Comparison of ENCODE assay signal across 12 mouse cellular contexts in genomic region chr15:94263866-94264496, GRCm38 (mm10).
DNase-seq lines count a peak whose midpoint lies in the region; ATAC-seq and TF ChIP-seq lines count a peak whose summit lies in the region.
"Had no signal": no experiment of that assay in that cellular context is flagged by ENCODE, and none has a peak within 500 bp of the region (broad histone marks: within the 10 kb centered on the region; RNA-seq: fewer than 3 reads in every experiment).

No protein-coding gene starts in this region.

- H3K27ac ChIP-seq in forebrain, embryonic 13.5 days: peak overlapping the region; percentile 60; the same call in 1 of the 2 replicates
- H3K27ac ChIP-seq in forebrain, embryonic 10.5 days: no peak overlapping the region
- no peak overlapping the region for H3K27ac ChIP-seq in lung, embryonic 16.5 days (ENCODE audit: low read length)
- H3K27ac ChIP-seq: embryonic facial prominence, embryonic 12.5 days had no signal

- DNase-seq in forebrain, embryonic 10.5 days (ENCODE audit: extremely low spot score, low spot score): no peak
- DNase-seq in left cerebral cortex, postnatal 4 days: peak; percentile 89
- DNase-seq in left cerebral cortex, adult 11 months (ENCODE audit: low spot score): no peak
- peak; percentile 92 for DNase-seq in brain, embryonic 14.5 days (ENCODE audit: low read depth)
- DNase-seq in kidney, adult 8-10 months: no peak
- DNase-seq in testis, postnatal 10 days (ENCODE audit: low spot score): no peak
- DNase-seq: kidney, adult 2 months; right cerebral cortex, postnatal 25 days; thymus, adult 18-20 months had no signal

- peak; percentile 78 for ATAC-seq in forebrain, embryonic 13.5 days
- ATAC-seq in lung, embryonic 16.5 days (ENCODE audit: low read depth): peak; percentile 28; the same call in 1 of the 2 replicates

- WGBS in forebrain, embryonic 13.5 days: 54% methylated on average over 8 of the region's 8 CpGs
- 87% methylated on average over 8 of the region's 8 CpGs for WGBS in forebrain, embryonic 10.5 days
- WGBS in lung, embryonic 16.5 days: 39% methylated on average over 8 of the region's 8 CpGs

- H3K27me3 ChIP-seq in forebrain, embryonic 13.5 days: no peaks in the 10 kb centered on the region
- no peaks in the 10 kb centered on the region for H3K27me3 ChIP-seq in forebrain, embryonic 10.5 days (ENCODE audit: poor library complexity, severe bottlenecking)
- H3K27me3 ChIP-seq in lung, embryonic 16.5 days (ENCODE audit: control insufficient read depth, insufficient read depth, low read depth, low read length): no peaks in the 10 kb centered on the region
- H3K27me3 ChIP-seq: embryonic facial prominence, embryonic 12.5 days had no signal

- peaks cover 18% of the 10 kb centered on the region for H3K4me1 ChIP-seq in forebrain, embryonic 13.5 days
- no peaks in the 10 kb centered on the region for H3K4me1 ChIP-seq in forebrain, embryonic 10.5 days
- H3K4me1 ChIP-seq in lung, embryonic 16.5 days (replicated peaks; ENCODE audit: control insufficient read depth, insufficient read depth, low read length): peaks cover 10% of the 10 kb centered on the region

- no peak for TF ChIP-seq CTCF in brain, embryonic 14.5 days (IDR thresholded peaks at IDR 0.05; ENCODE audit: borderline replicate concordance, extremely low read depth, insufficient read depth, insufficient read length)

- intact Hi-C loops in left cerebral cortex, postnatal 4 days (cut with DNase I): no loop called here

- no peaks in the 10 kb centered on the region for H3K36me3 ChIP-seq in forebrain, embryonic 13.5 days (ENCODE audit: poor library complexity, severe bottlenecking)
- H3K36me3 ChIP-seq in forebrain, embryonic 10.5 days (replicated peaks): no peaks in the 10 kb centered on the region
- no peaks in the 10 kb centered on the region for H3K36me3 ChIP-seq in lung, embryonic 16.5 days (ENCODE audit: control insufficient read depth, insufficient read depth, low read length)
- H3K36me3 ChIP-seq: embryonic facial prominence, embryonic 12.5 days had no signal

- no peak overlapping the region for H3K9ac ChIP-seq in forebrain, embryonic 13.5 days
- H3K9ac ChIP-seq in lung, embryonic 16.5 days (ENCODE audit: low read length): no peak overlapping the region
- H3K9ac ChIP-seq: embryonic facial prominence, embryonic 12.5 days had no signal

- no peak for TF ChIP-seq POLR2A in brain, embryonic 14.5 days (IDR thresholded peaks at IDR 0.05; ENCODE audit: borderline replicate concordance, extremely low read depth, insufficient read depth, insufficient read length, poor library complexity, severe bottlenecking)

- H3K4me2 ChIP-seq in forebrain, embryonic 13.5 days: no peak overlapping the region
- no peak overlapping the region for H3K4me2 ChIP-seq in lung, embryonic 16.5 days (ENCODE audit: low read depth, low read length)
- H3K4me2 ChIP-seq: embryonic facial prominence, embryonic 12.5 days had no signal

- H3K4me3 ChIP-seq in forebrain, embryonic 13.5 days: no peak overlapping the region
- no peak overlapping the region for H3K4me3 ChIP-seq in forebrain, embryonic 10.5 days
- H3K4me3 ChIP-seq in lung, embryonic 16.5 days (ENCODE audit: low read length): no peak overlapping the region
- H3K4me3 ChIP-seq: embryonic facial prominence, embryonic 12.5 days had no signal

- H3K9me3 ChIP-seq in forebrain, embryonic 13.5 days (replicated peaks): no peaks in the 10 kb centered on the region
- no peaks in the 10 kb centered on the region for H3K9me3 ChIP-seq in forebrain, embryonic 10.5 days
- H3K9me3 ChIP-seq in lung, embryonic 16.5 days (ENCODE audit: control insufficient read depth, low read length): no peaks in the 10 kb centered on the region; the same call in 1 of the 2 replicates
- H3K9me3 ChIP-seq: embryonic facial prominence, embryonic 12.5 days had no signal

Comparison
In these comparisons a context has a peak if more than half of its experiments do, and no peak if none do; other contexts are left out.
1. DNase-seq: peak in left cerebral cortex, postnatal 4 days (single experiment) and brain, embryonic 14.5 days (single experiment); none in forebrain, embryonic 10.5 days (single experiment), left cerebral cortex, adult 11 months (single experiment), kidney, adult 8-10 months (0 of 2) and testis, postnatal 10 days (single experiment).